Mouse (Mus musculus) intestine, postnatal 0 days (tissue): ENCODE data around the gene 1700011L22Rik. TPM values are rescaled to one million over a fixed set of nuclear protein-coding genes. Genes with fewer than 3 reads are reported as not detected.

Experiments
- ATAC-seq: fragments of 200-750 bp; cut with Nextera tagmentation; 2 replicates; pipeline ENCODE4 v1.8.0; 2017; ENCODE audit warnings: mild to moderate bottlenecking, moderate TSS enrichment, moderate library complexity
- H3K27ac ChIP-seq: fragments of 300-500 bp; sonication (generic); 2 replicates; pipeline ENCODE4 v1.5.1; 2014; ENCODE audit warnings: mild to moderate bottlenecking, low read depth, low read length, moderate library complexity
- H3K27me3 ChIP-seq: fragments of 300-500 bp; sonication (generic); replicated peaks from 2 replicates; pipeline ENCODE4 v1.6.1; 2014; ENCODE audit warnings: low read length, mixed read lengths; ENCODE audit not compliant: control insufficient read depth, insufficient read depth
- H3K36me3 ChIP-seq: fragments of 300-500 bp; sonication (generic); 2 replicates; pipeline ENCODE4 v1.6.1; 2014; ENCODE audit warnings: mild to moderate bottlenecking, moderate library complexity; ENCODE audit not compliant: control insufficient read depth, insufficient read depth
- H3K4me1 ChIP-seq: fragments of 300-500 bp; sonication (generic); replicated peaks from 2 replicates; pipeline ENCODE4 v1.6.1; 2014; ENCODE audit warnings: antibody characterized with exemption, low read length, mixed read lengths; ENCODE audit not compliant: control insufficient read depth, insufficient read depth
- H3K4me2 ChIP-seq: fragments of 300-500 bp; sonication (generic); replicated peaks from 2 replicates; pipeline ENCODE4 v1.6.1; 2014; ENCODE audit warnings: low read depth, mild to moderate bottlenecking, moderate library complexity
- H3K4me3 ChIP-seq: fragments of 300-500 bp; sonication (generic); 2 replicates; pipeline ENCODE4 v1.5.1; 2014; ENCODE audit warnings: low read depth, low read length
- H3K9ac ChIP-seq: fragments of 300-500 bp; sonication (generic); 2 replicates; pipeline ENCODE4 v1.6.1; 2014; ENCODE audit warnings: mild to moderate bottlenecking, low read depth, low read length
- H3K9me3 ChIP-seq: fragments of 300-500 bp; sonication (generic); 2 replicates; pipeline ENCODE4 v1.6.1; 2016; ENCODE audit warnings: mixed run types; ENCODE audit not compliant: control insufficient read depth
- CTCF ChIP-seq: sonication (generic); IDR thresholded peaks from 2 replicates; pipeline ENCODE4 v1.5.1; 2016; ENCODE audit warnings: low read depth, mild to moderate bottlenecking, control low read depth, antibody characterized with exemption, moderate library complexity
- WGBS: fragments of 180-500 bp; shearing (Covaris S2); extraction: QIAGEN DNeasy Blood & Tissue Kit; methylation state at CpG from one replicate; pipeline ENCODE4 v1.1.7; 2014; 5-methylcytosine and 5-hydroxymethylcytosine counted together
- polyA plus RNA-seq: library from polyadenylated mRNA; unstranded; fragments of >200 nt; fragmentation: Nextera tagmentation; extraction: Ambion mirVana; gene quantifications from 2 replicates; pipeline ENCODE4 v1.2.1, GENCODE M21; 2015

Gene 1700011L22Rik
- polyA plus RNA-seq, 1 experiment from 2014 or later = not detected

GRCm38 (mm10) chr8:79289592-79289991, 41.2 kb upstream of the 1700011L22Rik start:
- H3K4me2 ChIP-seq = no peak overlapping the region
- no peak for ATAC-seq
- H3K4me3 ChIP-seq = no peak overlapping the region
- H3K9me3 ChIP-seq = no peaks in the 10 kb centered on the region
- H3K4me1 ChIP-seq = 0 out of 2 replicates have a peak, but pooled peaks cover 3% of the 10 kb centered on the region
- no peak overlapping the region for H3K27ac ChIP-seq
- WGBS = 61% methylated on average over 5 of the region's 5 CpGs
- H3K36me3 ChIP-seq = no peaks in the 10 kb centered on the region
- no peaks in the 10 kb centered on the region for H3K27me3 ChIP-seq
- H3K9ac ChIP-seq = no peak overlapping the region
- no peak for TF ChIP-seq CTCF

GRCm38 (mm10) chr8:79288681-79289080, 40.3 kb upstream of the 1700011L22Rik start:
- Histone ChIP-seq H3K4me3 (no peak overlapping the region), H3K4me1 (0 out of 2 replicates have a peak, but pooled peaks cover 3% of the 10 kb centered on the region), H3K9ac (no peak overlapping the region), H3K27ac (no peak overlapping the region), H3K9me3 (no peaks in the 10 kb centered on the region), H3K4me2 (no peak overlapping the region), H3K36me3 (no peaks in the 10 kb centered on the region), H3K27me3 (no peaks in the 10 kb centered on the region)
- TF ChIP-seq CTCF = no peak
- WGBS = 49% methylated on average over 2 of the region's 2 CpGs
- ATAC-seq = no peak; the same call in 1 of the 2 replicates

- no peak for TF ChIP-seq CTCF
- no peak overlapping the region for H3K4me3 ChIP-seq
- no peaks in the 10 kb centered on the region for H3K4me1 ChIP-seq
- no peaks in the 10 kb centered on the region for H3K36me3 ChIP-seq
- no peak overlapping the region for H3K27ac ChIP-seq
- no peak for ATAC-seq
- no peak overlapping the region for H3K9ac ChIP-seq
- 96% methylated on average over 4 of the region's 4 CpGs for WGBS
- no peaks in the 10 kb centered on the region for H3K9me3 ChIP-seq
- no peak overlapping the region for H3K4me2 ChIP-seq
- no peaks in the 10 kb centered on the region for H3K27me3 ChIP-seq
Measured at GRCm38 (mm10) chr8:79288250-79288649, 39.9 kb upstream of the 1700011L22Rik start.

GRCm38 (mm10) chr8:79286424-79286823, 38.1 kb upstream of the 1700011L22Rik start:
- no peak overlapping the region for H3K27ac ChIP-seq
- 62% methylated on average over 3 of the region's 3 CpGs for WGBS
- no peak overlapping the region for H3K4me2 ChIP-seq
- no peaks in the 10 kb centered on the region for H3K4me1 ChIP-seq
- ATAC-seq = no peak
- H3K36me3 ChIP-seq = peaks cover 4% of the 10 kb centered on the region; the same call in 1 of the 2 replicates
- no peak overlapping the region for H3K4me3 ChIP-seq
- no peaks in the 10 kb centered on the region for H3K27me3 ChIP-seq
- no peaks in the 10 kb centered on the region for H3K9me3 ChIP-seq
- TF ChIP-seq CTCF = no peak
- H3K9ac ChIP-seq = no peak overlapping the region

- Histone ChIP-seq H3K4me1 (no peaks in the 10 kb centered on the region), H3K27me3 (no peaks in the 10 kb centered on the region), H3K4me2 (no peak overlapping the region), H3K9me3 (no peaks in the 10 kb centered on the region), H3K4me3 (no peak overlapping the region), H3K27ac (no peak overlapping the region), H3K36me3 (peaks cover 10% of the 10 kb centered on the region; the same call in 1 of the 2 replicates), H3K9ac (no peak overlapping the region)
- WGBS = 96% methylated on average over 3 of the region's 3 CpGs
- no peak for ATAC-seq
- TF ChIP-seq CTCF = no peak
Measured at GRCm38 (mm10) chr8:79284626-79285025, 36.3 kb upstream of the 1700011L22Rik start.

- WGBS = 87% methylated on average over 6 of the region's 6 CpGs
- Histone ChIP-seq H3K4me3 (no peak overlapping the region), H3K36me3 (peaks cover 10% of the 10 kb centered on the region), H3K9me3 (no peaks in the 10 kb centered on the region), H3K9ac (no peak overlapping the region), H3K27ac (no peak overlapping the region), H3K4me2 (no peak overlapping the region), H3K27me3 (no peaks in the 10 kb centered on the region), H3K4me1 (no peaks in the 10 kb centered on the region)
- ATAC-seq = no peak
- no peak for TF ChIP-seq CTCF
Measured at GRCm38 (mm10) chr8:79281376-79281890, 33.1 kb upstream of the 1700011L22Rik start.
